Mouse (Mus musculus) spleen, adult 2 months (tissue): Measurements from ENCODE around the gene Tbx19.

ENCODE experiments used
- CTCF ChIP-seq: fragments of 200-500 bp; IDR thresholded peaks from 2 replicates; pipeline ENCODE4 v1.5.1; 2011; ENCODE audit warnings: mild to moderate bottlenecking, inconsistent platforms; ENCODE audit not compliant: insufficient read depth, insufficient read length, insufficient replicate concordance; ENCODE audit errors: extremely low read depth
- POLR2A ChIP-seq: fragments of 200-500 bp; IDR thresholded peaks from 2 replicates; pipeline ENCODE4 v1.6.1; 2011; ENCODE audit warnings: low read depth, low read length, inconsistent platforms

- TF ChIP-seq POLR2A (no peak), CTCF (no peak)
Measured at GRCm38 (mm10) chr1:165119760-165120159, 40.8 kb downstream of the Tbx19 start.
